Mouse (Mus musculus) embryonic fibroblast, embryonic 13.5 days (primary cell): ENCODE data around the gene Il20rb. TPM values are rescaled to one million over a fixed set of nuclear protein-coding genes. Genes with fewer than 3 reads are reported as not detected.

Experiments
- H3K27ac ChIP-seq: 2 replicates; pipeline ENCODE4 v1.5.1; 2012; ENCODE audit warnings: low read length, control low read depth, inconsistent platforms; ENCODE audit not compliant: insufficient read depth
- H3K4me1 ChIP-seq: 2 replicates; pipeline ENCODE4 v1.6.1; 2011; ENCODE audit warnings: low read length; ENCODE audit not compliant: control insufficient read depth, insufficient read depth
- H3K4me3 ChIP-seq: 2 replicates; pipeline ENCODE4 v1.5.1; 2011; ENCODE audit warnings: mild to moderate bottlenecking, control low read depth, low read length; ENCODE audit not compliant: insufficient read depth
- CTCF ChIP-seq: IDR thresholded peaks from 2 replicates; pipeline ENCODE4 v1.5.1; 2011; ENCODE audit warnings: mild to moderate bottlenecking, control low read depth, low read length, moderate library complexity, borderline replicate concordance; ENCODE audit not compliant: insufficient read depth
- POLR2A ChIP-seq: IDR thresholded peaks from 2 replicates; pipeline ENCODE4 v1.6.1; 2011; ENCODE audit warnings: low read depth, mild to moderate bottlenecking, control low read depth, low read length, moderate library complexity
- polyA plus RNA-seq: library from polyadenylated mRNA; stranded (reverse); fragments of >200 nt; gene quantifications from 2 replicates; pipeline ENCODE4 v1.2.4, GENCODE M21; 2011; ENCODE audit warnings: low read depth; ENCODE audit not compliant: missing spikeins, insufficient read length

Il20rb gene
- polyA plus RNA-seq, 1 experiment = 1.9 TPM

DNA sequence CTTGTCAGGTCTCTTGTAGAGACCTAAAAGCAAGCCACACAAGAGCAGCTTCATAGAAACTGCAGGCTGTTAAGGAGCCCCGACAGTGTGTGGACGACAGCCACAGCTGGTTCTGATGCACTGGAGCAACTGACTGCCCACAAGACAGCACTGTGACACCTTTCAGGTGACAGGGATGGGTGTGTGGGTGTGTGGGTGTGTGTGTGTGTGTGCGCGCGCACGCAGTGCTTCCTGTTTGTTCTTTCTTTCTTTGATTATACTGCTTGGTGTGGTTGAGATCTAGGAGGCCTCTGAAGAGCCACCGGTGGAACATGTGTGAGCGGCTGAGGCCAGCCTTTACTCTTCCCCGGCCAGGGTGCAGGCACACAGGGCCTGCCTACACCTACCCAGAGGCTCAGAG is 26.4 kb downstream of the Il20rb start:
- Histone ChIP-seq H3K4me1 (no peaks in the 10 kb centered on the region), H3K27ac (no peak overlapping the region), H3K4me3 (no peak overlapping the region)
- no peak for TF ChIP-seq POLR2A
- TF ChIP-seq CTCF = no peak

DNA sequence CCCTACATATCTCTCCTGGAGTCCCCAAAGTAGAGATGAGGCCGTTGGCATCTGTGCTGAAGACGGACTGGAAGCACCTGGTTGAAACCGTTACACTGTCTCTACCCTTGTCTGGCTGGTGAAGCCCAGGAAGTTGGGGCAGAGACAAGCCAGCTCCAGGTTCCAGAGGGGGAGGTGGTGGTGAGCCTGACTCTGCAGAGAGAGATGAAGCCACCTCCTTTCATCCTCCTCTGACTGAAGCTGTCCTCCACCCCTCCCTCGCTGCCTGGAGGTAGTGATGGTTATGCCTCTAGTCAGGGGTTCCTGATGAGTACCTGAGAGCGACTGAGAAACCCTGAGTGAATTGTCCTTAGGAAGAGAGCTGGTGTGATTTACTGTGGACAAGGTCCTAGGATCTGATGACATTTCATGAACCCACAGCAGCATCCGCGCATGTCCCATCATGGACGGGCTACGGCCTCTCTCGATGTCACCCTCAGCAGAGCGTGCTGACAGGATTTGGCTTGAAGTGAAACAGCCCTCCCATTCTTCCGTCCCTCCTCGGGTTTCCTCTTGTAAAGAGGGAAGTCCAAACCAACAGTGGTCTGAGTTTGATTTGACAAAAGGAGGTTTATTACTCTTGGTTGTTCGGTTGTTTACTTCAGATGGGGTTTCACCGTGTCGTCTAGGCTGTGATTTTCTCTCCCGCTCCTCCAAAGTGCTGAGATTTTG is 28.5 kb downstream of the Il20rb start:
- TF ChIP-seq POLR2A (no peak), CTCF (no peak)
- Histone ChIP-seq H3K4me3 (no peak overlapping the region), H3K4me1 (no peaks in the 10 kb centered on the region), H3K27ac (no peak overlapping the region)

DNA sequence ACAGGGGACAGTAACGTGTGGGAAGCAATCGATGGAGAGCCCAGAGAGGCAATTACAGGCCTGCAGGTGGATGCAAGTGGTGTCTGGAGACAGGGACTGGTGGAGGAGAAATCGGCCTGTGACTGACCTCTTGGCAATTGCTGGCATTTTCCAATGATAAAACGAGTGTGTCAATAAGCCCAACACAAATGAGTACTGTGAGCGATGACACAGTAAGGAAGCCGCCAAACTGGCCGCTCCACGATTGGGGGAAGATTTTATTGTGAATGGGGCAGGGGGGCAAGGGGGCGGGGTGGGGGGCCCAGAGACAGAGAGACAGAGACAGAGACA is 32.0 kb downstream of the Il20rb start:
- Histone ChIP-seq H3K27ac (no peak overlapping the region), H3K4me3 (peak overlapping the region; percentile 45), H3K4me1 (no peaks in the 10 kb centered on the region)
- TF ChIP-seq POLR2A = no peak

DNA sequence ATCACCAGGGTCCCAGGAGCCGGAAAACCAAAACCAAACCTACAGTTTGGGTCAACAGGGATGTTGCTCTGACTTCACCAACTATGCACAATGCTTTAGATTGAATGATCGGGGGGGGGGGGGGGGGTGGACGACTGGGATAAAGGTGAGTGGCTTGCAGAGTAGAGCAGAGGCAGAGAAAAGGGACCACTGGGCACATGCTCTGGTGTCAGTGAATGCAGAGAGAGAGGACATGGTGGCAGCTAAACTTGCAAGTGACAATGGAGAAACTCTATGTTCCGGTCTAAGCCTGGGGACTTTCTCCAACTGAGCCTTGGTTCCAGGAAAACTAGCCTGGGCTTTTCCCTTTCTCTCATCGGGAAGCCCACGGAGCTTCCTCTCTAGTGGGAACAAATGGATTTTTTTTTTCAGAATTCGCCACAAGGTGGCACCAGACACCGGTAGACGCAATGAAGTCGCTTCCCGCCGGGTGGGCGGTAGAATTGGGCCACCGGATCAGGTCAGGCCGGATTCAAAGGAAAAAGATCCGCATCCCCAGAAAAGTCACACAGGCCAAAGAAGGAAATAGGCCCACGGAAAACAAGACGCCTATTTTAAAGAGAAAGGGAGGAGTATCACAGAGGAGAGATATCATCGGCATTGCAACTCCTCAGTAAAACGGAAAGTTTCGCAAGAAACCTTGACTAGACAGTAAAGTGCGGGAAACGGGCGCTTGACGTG is 32.5 kb downstream of the Il20rb start:
- Histone ChIP-seq H3K4me3 (peak overlapping the region; percentile 45), H3K27ac (no peak overlapping the region), H3K4me1 (no peaks in the 10 kb centered on the region)
- TF ChIP-seq POLR2A (no peak), CTCF (peak; percentile 31; the same call in 1 of the 2 replicates)

DNA sequence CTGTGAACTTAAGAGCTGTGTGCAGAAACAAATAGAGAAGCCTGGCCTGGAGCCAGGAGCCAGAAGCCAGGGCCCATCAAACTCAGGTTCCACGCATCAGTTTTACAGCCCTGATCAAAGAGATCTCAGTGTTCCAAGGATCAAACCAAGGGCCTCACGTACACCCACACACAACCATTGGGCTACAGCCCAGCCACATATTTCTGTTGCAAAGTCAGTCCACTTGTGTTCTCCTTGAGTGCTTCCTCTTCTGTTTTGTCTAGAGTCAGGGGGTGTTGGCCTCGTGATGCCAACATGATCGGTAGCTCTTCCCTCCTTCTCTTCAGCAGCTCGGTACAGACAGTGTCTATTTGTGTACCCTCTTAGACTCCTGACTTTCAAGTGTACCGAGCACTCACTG is 34.2 kb downstream of the Il20rb start:
- TF ChIP-seq CTCF (no peak), POLR2A (no peak)
- Histone ChIP-seq H3K27ac (no peak overlapping the region), H3K4me3 (no peak overlapping the region), H3K4me1 (no peaks in the 10 kb centered on the region)

DNA sequence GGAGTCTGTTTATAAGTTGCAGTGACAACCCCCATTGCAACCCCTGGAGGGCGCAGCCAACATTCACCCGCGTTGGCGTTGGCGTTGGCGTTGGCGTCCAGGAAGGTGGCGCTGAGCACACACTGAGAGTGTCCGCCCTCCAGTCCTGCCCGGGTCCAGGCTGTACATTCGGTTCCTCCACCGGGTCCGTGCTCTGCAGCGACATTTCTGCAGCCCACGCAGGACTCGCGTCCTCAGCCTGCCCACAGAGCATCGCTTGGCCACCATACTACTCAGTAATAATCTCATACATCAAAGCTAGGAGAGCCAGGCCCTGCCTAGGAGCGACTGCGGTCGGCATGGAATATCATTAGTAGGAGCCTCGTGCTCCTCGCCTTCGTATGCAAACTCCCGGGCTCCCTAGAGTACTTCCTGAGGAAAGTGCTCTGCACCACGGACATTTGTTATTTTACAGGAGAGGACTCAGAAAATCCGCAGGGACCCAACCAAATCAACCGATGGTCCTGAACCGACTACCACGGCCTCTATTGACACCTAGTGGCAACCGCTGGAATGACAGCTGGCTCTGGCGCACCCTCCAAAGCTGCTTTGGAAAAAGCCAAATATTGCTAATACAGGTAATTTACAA is 40.4 kb downstream of the Il20rb start:
- TF ChIP-seq POLR2A (no peak), CTCF (peak; percentile 73)
- H3K4me3 ChIP-seq = peak overlapping the region; percentile 26
- H3K4me1 ChIP-seq = no peaks in the 10 kb centered on the region
- H3K27ac ChIP-seq = no peak overlapping the region

DNA sequence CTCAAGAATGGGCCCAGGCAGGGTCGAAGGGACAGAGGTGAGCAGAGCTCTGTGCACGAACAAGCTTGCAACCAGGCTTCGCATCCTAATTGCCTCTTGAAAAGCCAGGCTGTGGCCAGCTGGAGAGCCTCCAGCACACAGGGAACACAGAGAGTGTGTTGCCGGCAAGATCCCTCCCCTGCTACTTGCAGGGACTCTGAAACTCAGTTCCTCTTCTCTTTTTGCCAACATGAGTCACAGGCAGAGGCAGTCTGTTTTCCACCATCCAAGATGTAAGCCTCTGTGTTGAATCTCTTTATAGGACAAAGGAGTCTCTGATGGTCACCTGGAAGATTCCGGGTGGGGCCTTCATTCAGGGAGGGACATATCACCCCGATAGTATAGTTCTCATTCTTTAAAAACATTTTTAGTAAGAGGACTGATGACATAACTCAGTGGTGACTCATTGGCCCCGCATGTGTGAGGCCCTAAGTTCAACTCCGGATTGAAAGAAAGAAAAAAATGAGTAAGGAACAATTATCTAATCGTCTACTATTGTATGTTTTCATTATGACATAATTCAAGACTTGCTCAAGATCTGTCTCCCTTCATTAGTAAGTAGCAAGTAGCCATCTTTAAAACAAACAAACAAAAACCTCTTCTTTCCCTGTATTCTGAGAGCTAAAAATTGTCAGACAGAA is 46.3 kb downstream of the Il20rb start:
- Histone ChIP-seq H3K27ac (no peak overlapping the region), H3K4me3 (no peak overlapping the region), H3K4me1 (peaks cover 3% of the 10 kb centered on the region)
- TF ChIP-seq POLR2A (no peak), CTCF (no peak)

GRCm38 (mm10) chr9:100439481-100439880 is 47.1 kb downstream of the Il20rb start:
- H3K27ac ChIP-seq = no peak overlapping the region
- no peak for TF ChIP-seq CTCF
- no peak for TF ChIP-seq POLR2A

GRCm38 (mm10) chr9:100438994-100439393 is 47.6 kb downstream of the Il20rb start:
- no peak overlapping the region for H3K27ac ChIP-seq
- H3K4me3 ChIP-seq = no peak overlapping the region
- H3K4me1 ChIP-seq = peaks cover 3% of the 10 kb centered on the region
- TF ChIP-seq POLR2A = no peak
- TF ChIP-seq CTCF = no peak

More at GRCm38 (mm10) chr9:100439481-100439880, 47.1 kb downstream of the Il20rb start:
- no peak overlapping the region for H3K4me3 ChIP-seq
- peaks cover 3% of the 10 kb centered on the region for H3K4me1 ChIP-seq
